Mouse (Mus musculus) midbrain, embryonic 14.5 days (tissue): ENCODE measurements around the gene Ctnnal1. TPM values are rescaled to one million over a fixed set of nuclear protein-coding genes. Genes with fewer than 3 reads are reported as not detected.

Source experiments
- ATAC-seq: fragments of 200-750 bp; cut with Nextera tagmentation; 2 replicates; pipeline ENCODE4 v1.8.0; 2017; ENCODE audit warnings: moderate number of reproducible peaks, moderate library complexity; ENCODE audit not compliant: low FRiP score, low TSS enrichment
- DNase-seq: peaks from one replicate; pipeline ENCODE4 v3.0.0-alpha.2; 2015
- H3K27ac ChIP-seq: fragments of 300-500 bp; sonication (generic); replicated peaks from 2 replicates; pipeline ENCODE4 v1.5.1; 2014; ENCODE audit warnings: mild to moderate bottlenecking, low read depth, low read length, moderate library complexity
- H3K27me3 ChIP-seq: fragments of 300-500 bp; sonication (generic); 2 replicates; pipeline ENCODE4 v1.6.1; 2014; ENCODE audit warnings: low read length, control low read depth, mixed read lengths; ENCODE audit not compliant: control insufficient read depth, insufficient read depth
- H3K36me3 ChIP-seq: fragments of 300-500 bp; sonication (generic); 2 replicates; pipeline ENCODE4 v1.6.1; 2014; ENCODE audit warnings: low read length, control low read depth; ENCODE audit not compliant: control insufficient read depth, insufficient read depth
- H3K4me1 ChIP-seq: fragments of 300-500 bp; sonication (generic); 2 replicates; pipeline ENCODE4 v1.6.1; 2014; ENCODE audit warnings: mild to moderate bottlenecking, antibody characterized with exemption, low read length, control low read depth; ENCODE audit not compliant: control insufficient read depth, insufficient read depth
- H3K4me2 ChIP-seq: fragments of 300-500 bp; sonication (generic); 2 replicates; pipeline ENCODE4 v1.6.1; 2014; ENCODE audit warnings: mild to moderate bottlenecking, low read length, moderate library complexity
- H3K4me3 ChIP-seq: fragments of 300-500 bp; sonication (generic); replicated peaks from 2 replicates; pipeline ENCODE4 v1.5.1; 2014; ENCODE audit warnings: low read depth, low read length
- H3K9ac ChIP-seq: fragments of 300-500 bp; sonication (generic); replicated peaks from 2 replicates; pipeline ENCODE4 v1.6.1; 2014; ENCODE audit warnings: mild to moderate bottlenecking, low read length, moderate library complexity
- H3K9me3 ChIP-seq: fragments of 300-500 bp; sonication (generic); 2 replicates; pipeline ENCODE4 v1.6.1; 2016; ENCODE audit warnings: low read length, control low read depth, mixed read lengths; ENCODE audit not compliant: control insufficient read depth
- WGBS: fragments of 180-500 bp; shearing (Covaris S2); extraction: QIAGEN DNeasy Blood & Tissue Kit; methylation state at CpG from one replicate; pipeline ENCODE4 v1.1.7; 2014; 5-methylcytosine and 5-hydroxymethylcytosine counted together
- polyA plus RNA-seq: library from polyadenylated mRNA; unstranded; fragments of >200 nt; fragmentation: Nextera tagmentation; extraction: Ambion mirVana; gene quantifications from 2 replicates; pipeline ENCODE4 v1.2.1, GENCODE M21; 2014

Ctnnal1 gene
- polyA plus RNA-seq, 1 experiment from 2014 or later = 13.0 TPM

- Histone ChIP-seq H3K27me3 (no peaks in the 10 kb centered on the region), H3K27ac (no peak overlapping the region), H3K4me2 (no peak overlapping the region), H3K9ac (no peak overlapping the region), H3K4me1 (no peaks in the 10 kb centered on the region), H3K9me3 (no peaks in the 10 kb centered on the region), H3K4me3 (no peak overlapping the region), H3K36me3 (peaks cover 17% of the 10 kb centered on the region)
- ATAC-seq (no peak), DNase-seq (no peak)
- 89% methylated on average over 6 of the region's 6 CpGs for WGBS
Measured at GRCm38 (mm10) chr4:56848044-56848443, 16.9 kb downstream of the Ctnnal1 start.

GRCm38 (mm10) chr4:56847400-56847799 lies 17.6 kb downstream of the Ctnnal1 start:
- peaks cover 17% of the 10 kb centered on the region for H3K36me3 ChIP-seq
- no peaks in the 10 kb centered on the region for H3K27me3 ChIP-seq
- no peak overlapping the region for H3K27ac ChIP-seq
- WGBS = 93% methylated on average over 3 of the region's 3 CpGs
- no peak overlapping the region for H3K9ac ChIP-seq
- H3K4me1 ChIP-seq = no peaks in the 10 kb centered on the region
- ATAC-seq (no peak), DNase-seq (no peak)
- H3K4me2 ChIP-seq = no peak overlapping the region
- H3K4me3 ChIP-seq = no peak overlapping the region
- H3K9me3 ChIP-seq = no peaks in the 10 kb centered on the region

GRCm38 (mm10) chr4:56845896-56846533 lies 19.0 kb downstream of the Ctnnal1 start:
- no peak for ATAC-seq
- WGBS = 55% methylated on average over 12 of the region's 12 CpGs

GRCm38 (mm10) chr4:56844911-56845310 lies 20.1 kb downstream of the Ctnnal1 start:
- Histone ChIP-seq H3K9ac (no peak overlapping the region), H3K4me3 (no peak overlapping the region), H3K36me3 (peaks cover 33% of the 10 kb centered on the region), H3K27ac (no peak overlapping the region), H3K4me1 (no peaks in the 10 kb centered on the region), H3K27me3 (no peaks in the 10 kb centered on the region), H3K9me3 (no peaks in the 10 kb centered on the region), H3K4me2 (no peak overlapping the region)
- ATAC-seq (no peak), DNase-seq (no peak)
- 91% methylated on average over 4 of the region's 4 CpGs for WGBS

More at GRCm38 (mm10) chr4:56845896-56846533, 19.0 kb downstream of the Ctnnal1 start:
- H3K4me2 ChIP-seq = no peak overlapping the region
- H3K27ac ChIP-seq = no peak overlapping the region
- H3K4me1 ChIP-seq = no peaks in the 10 kb centered on the region
- H3K27me3 ChIP-seq = no peaks in the 10 kb centered on the region
- no peak overlapping the region for H3K4me3 ChIP-seq
- no peak overlapping the region for H3K9ac ChIP-seq
- no peaks in the 10 kb centered on the region for H3K9me3 ChIP-seq
- no peak for DNase-seq
- H3K36me3 ChIP-seq = peaks cover 26% of the 10 kb centered on the region

GRCm38 (mm10) chr4:56843963-56844362 lies 21.0 kb downstream of the Ctnnal1 start:
- Histone ChIP-seq H3K9me3 (no peaks in the 10 kb centered on the region), H3K27ac (no peak overlapping the region), H3K36me3 (peaks cover 36% of the 10 kb centered on the region), H3K9ac (no peak overlapping the region), H3K4me3 (no peak overlapping the region), H3K27me3 (no peaks in the 10 kb centered on the region), H3K4me2 (no peak overlapping the region), H3K4me1 (no peaks in the 10 kb centered on the region)
- WGBS = 95% methylated on average over 2 of the region's 2 CpGs
- DNase-seq = no peak
- no peak for ATAC-seq

GRCm38 (mm10) chr4:56842501-56842900 lies 22.5 kb downstream of the Ctnnal1 start:
- DNase-seq (no peak), ATAC-seq (no peak)
- no peak overlapping the region for H3K27ac ChIP-seq
- H3K4me3 ChIP-seq = no peak overlapping the region
- H3K9me3 ChIP-seq = no peaks in the 10 kb centered on the region
- H3K4me1 ChIP-seq = no peaks in the 10 kb centered on the region
- WGBS = 74% methylated on average over 7 of the region's 7 CpGs
- no peaks in the 10 kb centered on the region for H3K27me3 ChIP-seq
- H3K36me3 ChIP-seq = peaks cover 49% of the 10 kb centered on the region
- H3K9ac ChIP-seq = no peak overlapping the region
- H3K4me2 ChIP-seq = no peak overlapping the region

GRCm38 (mm10) chr4:56840297-56840696 lies 24.7 kb downstream of the Ctnnal1 start:
- H3K36me3 ChIP-seq = peaks cover 56% of the 10 kb centered on the region

GRCm38 (mm10) chr4:56837661-56838060 lies 27.3 kb downstream of the Ctnnal1 start:
- WGBS = 90% methylated on average over 6 of the region's 6 CpGs
- Histone ChIP-seq H3K4me1 (no peaks in the 10 kb centered on the region), H3K4me2 (no peak overlapping the region), H3K4me3 (no peak overlapping the region), H3K9me3 (no peaks in the 10 kb centered on the region), H3K9ac (no peak overlapping the region), H3K36me3 (peaks cover 71% of the 10 kb centered on the region), H3K27ac (no peak overlapping the region), H3K27me3 (no peaks in the 10 kb centered on the region)
- DNase-seq (no peak), ATAC-seq (no peak)

More at GRCm38 (mm10) chr4:56840297-56840696, 24.7 kb downstream of the Ctnnal1 start:
- DNase-seq (no peak), ATAC-seq (no peak)
- Histone ChIP-seq H3K4me1 (no peaks in the 10 kb centered on the region), H3K27ac (no peak overlapping the region), H3K9me3 (no peaks in the 10 kb centered on the region), H3K4me2 (no peak overlapping the region), H3K27me3 (no peaks in the 10 kb centered on the region), H3K9ac (no peak overlapping the region), H3K4me3 (no peak overlapping the region)
- 97% methylated on average over 3 of the region's 3 CpGs for WGBS

- no peak for ATAC-seq
- H3K36me3 ChIP-seq = peaks cover 78% of the 10 kb centered on the region
- DNase-seq = no peak
Measured at GRCm38 (mm10) chr4:56831998-56832397, 33.0 kb downstream of the Ctnnal1 start.

More at GRCm38 (mm10) chr4:56831998-56832397, 33.0 kb downstream of the Ctnnal1 start:
- no peak overlapping the region for H3K4me3 ChIP-seq
- no peaks in the 10 kb centered on the region for H3K4me1 ChIP-seq
- no peak overlapping the region for H3K9ac ChIP-seq
- no peaks in the 10 kb centered on the region for H3K27me3 ChIP-seq
- WGBS = 85% methylated on average over 7 of the region's 7 CpGs
- H3K9me3 ChIP-seq = no peaks in the 10 kb centered on the region
- no peak overlapping the region for H3K27ac ChIP-seq
- H3K4me2 ChIP-seq = no peak overlapping the region
